Mouse (Mus musculus): Measurements from ENCODE around the gene 9530077C05Rik. TPM values are rescaled to one million over a fixed set of nuclear protein-coding genes. Genes with fewer than 3 reads are reported as not detected.

The 9530077C05Rik gene
- polyA plus RNA-seq, 1 experiment, result 0.72 TPM

DNA sequence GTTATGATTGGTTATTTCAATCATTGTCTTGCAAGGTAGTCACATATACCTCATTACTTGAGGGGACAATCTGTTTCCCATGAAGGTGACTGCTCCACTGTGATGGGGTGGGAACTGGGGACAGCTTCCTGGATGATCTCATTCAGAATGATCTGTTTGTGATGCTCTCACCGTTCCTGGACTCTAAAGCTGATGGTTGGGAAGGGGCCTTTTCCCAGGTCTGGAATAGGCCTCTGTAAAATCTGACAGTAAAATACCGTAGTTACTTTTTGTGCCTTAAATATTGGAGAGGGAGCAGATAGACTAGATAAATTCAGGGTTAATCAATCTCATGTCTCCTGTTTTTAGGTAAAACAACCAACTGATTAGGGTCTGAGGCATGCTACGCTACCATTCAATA, 58.3 kb downstream of the 9530077C05Rik start, which contains the start of gene Rp9:
Rp9 (minus strand) TSS at position 101 of the 400 bp plus-strand sequence.
- TF ChIP-seq GATA1 (IDR thresholded peaks at IDR 0.05; ENCODE audit: low read length), result no peak

GRCm38 (mm10) chr9:22475424-22475868, 64.1 kb downstream of the 9530077C05Rik start, which contains the start of gene Bbs9:
Gene Bbs9 (plus strand): TSS chr9:22475715.
- no peak for TF ChIP-seq GATA1 (IDR thresholded peaks at IDR 0.05; ENCODE audit: low read length)

GRCm38 (mm10) chr9:22476265-22476664, 65.0 kb downstream of the 9530077C05Rik start:
- TF ChIP-seq GATA1 (IDR thresholded peaks at IDR 0.05; ENCODE audit: low read length), result no peak

- TF ChIP-seq GATA1 (IDR thresholded peaks at IDR 0.05; ENCODE audit: low read length), result no peak
These were observed 67.6 kb downstream of the 9530077C05Rik start for GRCm38 (mm10) chr9:22478946-22479345.

DNA sequence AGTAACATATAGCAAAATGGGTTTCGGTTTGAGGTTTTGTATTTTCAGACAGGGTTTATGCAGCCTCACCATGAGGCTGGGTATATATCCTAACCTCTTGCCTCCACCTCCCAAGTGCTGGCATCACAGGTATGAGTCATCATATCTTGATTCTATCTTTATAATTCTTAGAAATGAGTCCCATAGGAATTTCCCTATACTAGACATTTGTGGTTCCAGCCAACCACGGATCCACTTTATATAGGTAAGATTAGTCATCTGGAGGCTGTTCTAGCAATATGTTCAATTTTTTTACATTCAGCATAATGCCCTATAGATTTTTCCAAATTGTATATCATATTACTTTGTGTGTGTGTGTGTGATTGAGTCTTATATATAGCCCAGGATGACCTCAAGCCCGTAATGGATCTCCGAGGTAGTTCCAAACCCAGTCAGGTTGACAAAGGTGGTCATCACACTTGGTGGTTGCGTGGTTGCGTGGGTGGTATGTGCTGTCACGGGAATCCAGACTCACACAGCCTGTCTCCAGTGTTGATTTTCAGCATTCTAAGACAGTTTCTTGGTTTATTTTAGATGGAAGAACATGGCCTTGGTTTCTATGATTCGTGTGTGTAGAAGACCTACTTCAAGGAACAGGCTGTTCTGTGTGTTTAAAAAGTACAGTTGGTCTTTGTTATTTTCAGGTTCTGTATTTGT, 72.7 kb downstream of the 9530077C05Rik start:
- TF ChIP-seq GATA1 (IDR thresholded peaks at IDR 0.05; ENCODE audit: low read length), result no peak

DNA sequence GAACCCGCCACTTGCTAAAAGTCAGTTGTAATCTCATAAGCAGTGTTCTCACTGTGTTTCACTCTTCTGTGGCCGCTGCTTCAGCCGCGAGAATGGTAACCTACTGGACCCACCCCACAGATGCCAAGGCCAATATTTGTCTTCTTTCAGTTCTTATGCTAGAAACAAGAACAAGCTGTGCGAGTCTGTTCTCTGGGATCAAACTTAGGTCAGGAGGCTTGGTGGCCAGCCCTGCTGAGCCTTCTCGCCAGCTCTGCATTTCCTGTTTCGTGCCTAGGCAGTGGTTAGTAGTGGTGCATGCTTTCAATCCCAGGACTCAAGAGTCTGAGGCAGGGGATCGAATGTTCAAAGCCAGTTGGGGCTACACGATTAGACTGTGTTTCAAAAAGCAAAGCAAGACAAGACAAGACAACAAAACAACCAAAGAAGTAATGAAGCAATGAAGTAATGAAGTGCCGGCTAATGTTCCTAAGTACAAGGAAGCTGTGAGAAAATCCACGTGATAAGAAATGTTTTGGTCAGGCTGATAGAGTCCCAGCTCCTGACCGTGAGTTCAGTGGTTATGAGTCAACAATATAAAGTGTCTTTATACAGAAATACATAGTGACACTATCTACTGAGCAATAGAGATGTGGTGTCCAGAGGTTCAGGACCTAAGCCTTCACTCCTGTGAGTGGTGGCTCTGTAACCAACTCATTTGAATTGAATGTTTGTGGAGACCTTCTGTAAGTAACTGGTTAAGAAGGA, 73.4 kb downstream of the 9530077C05Rik start:
- TF ChIP-seq GATA1 (IDR thresholded peaks at IDR 0.05; ENCODE audit: low read length), result no peak

GRCm38 (mm10) chr9:22486211-22486610, 74.9 kb downstream of the 9530077C05Rik start:
- no peak for TF ChIP-seq GATA1 (IDR thresholded peaks at IDR 0.05; ENCODE audit: low read length)

GRCm38 (mm10) chr9:22488963-22489362, 77.7 kb downstream of the 9530077C05Rik start:
- no peak for TF ChIP-seq GATA1 (IDR thresholded peaks at IDR 0.05; ENCODE audit: low read length)

Other genes with a start within 250 kb of the 9530077C05Rik start
- gene Zfp872, start 223.4 kb upstream of the 9530077C05Rik start, polyA plus RNA-seq (2012), result not detected in 2 replicates
- 6.1 and 8.8 TPM in 2 replicates for gene Zfp809, start 185.8 kb upstream of the 9530077C05Rik start, polyA plus RNA-seq (2012)
- gene Zfp599, start 151.6 kb upstream of the 9530077C05Rik start, polyA plus RNA-seq (2012), result 0.09 TPM in 2 replicates
- gene Zfp810, start 103.9 kb upstream of the 9530077C05Rik start, polyA plus RNA-seq (2012), result 4.2 and 4.8 TPM in 2 replicates
- gene Anln, start 22.3 kb upstream of the 9530077C05Rik start, polyA plus RNA-seq (2012), result 8.8 and 12.9 TPM in 2 replicates
- not detected in 2 replicates for gene Gm17545, start 42.8 kb downstream of the 9530077C05Rik start, polyA plus RNA-seq (2012)
- 129 and 162 TPM in 2 replicates for gene Rp9, start 58.2 kb downstream of the 9530077C05Rik start, polyA plus RNA-seq (2012)
- 0.65 and 1.7 TPM in 2 replicates for gene Bbs9, start 64.2 kb downstream of the 9530077C05Rik start, polyA plus RNA-seq (2012)

All from G1E-ER4 (cell line).